Mouse (Mus musculus) megakaryocyte, embryonic 14.5 days (primary cell): Measurements from ENCODE around the gene Nrg4.

Source experiments
- FLI1 ChIP-seq: IDR thresholded peaks from 2 replicates; pipeline ENCODE4 v1.6.1; 2012; ENCODE audit warnings: low read length, inconsistent platforms, mixed read lengths
- GATA1 ChIP-seq: IDR thresholded peaks from 3 replicates; pipeline ENCODE4 v1.6.1; 2012; ENCODE audit warnings: mixed read lengths, low read length, inconsistent platforms, borderline replicate concordance

- TF ChIP-seq GATA1 = no peak
- no peak for TF ChIP-seq FLI1
Measured at GRCm38 (mm10) chr9:55368011-55368410, 41.4 kb upstream of the Nrg4 start.
